Mouse (Mus musculus) CH12.LX (cell line): ENCODE measurements at regions not wholly inside any gene's neighbourhood (a gene's known extent, or its start where the extent isn't known, plus 50 kb on each side); places are given as distances from the start of the nearest gene placed in this dataset.

Source experiments
- DNase-seq: peaks from one replicate; pipeline ENCODE4 v3.0.0-alpha.2; 2013; ENCODE audit errors: extremely low read depth
- H3K27ac ChIP-seq: 2 replicates; pipeline ENCODE4 v1.5.1; 2012; ENCODE audit warnings: low read depth, mild to moderate bottlenecking, control low read depth, moderate library complexity; ENCODE audit not compliant: insufficient read depth
- H3K27me3 ChIP-seq: replicated peaks from 2 replicates; pipeline ENCODE3; 2012; ENCODE audit warnings: inconsistent platforms
- H3K36me3 ChIP-seq, 2 experiments: replicated peaks in 1 of 2; 2 replicates each; pipeline versions ENCODE3 to v1.6.1; 2012; ENCODE audit warnings: inconsistent platforms in 1 of 2, low read length in 1 of 2, mild to moderate bottlenecking in 1 of 2, mixed read lengths in 1 of 2, moderate library complexity in 1 of 2; ENCODE audit not compliant: control insufficient read depth in 1 of 2, insufficient read depth in 1 of 2
- H3K4me1 ChIP-seq, 2 experiments: 2 replicates each; pipeline ENCODE4 v1.6.1; 2012; ENCODE audit warnings: inconsistent platforms in 1 of 2, moderate library complexity in 1 of 2; ENCODE audit not compliant: insufficient read depth in 2 of 2, control insufficient read depth in 1 of 2
- H3K4me2 ChIP-seq: 2 replicates; pipeline ENCODE4 v1.6.1; 2012; ENCODE audit warnings: low read depth, mild to moderate bottlenecking, control low read depth; ENCODE audit not compliant: poor library complexity, insufficient read depth, severe bottlenecking
- H3K4me3 ChIP-seq, 3 experiments: fragments of 150-350 bp in 1 of 3; sonication (generic) in 1 of 3; replicated peaks in 1 of 3; 2 replicates each; pipeline versions ENCODE3 to v1.5.1; 2011 to 2012; ENCODE audit warnings: low read depth in 2 of 3, low read length in 2 of 3, mild to moderate bottlenecking in 2 of 3, moderate library complexity in 2 of 3, control low read depth in 1 of 3, improper control_type of control experiment in 1 of 3, inconsistent platforms in 1 of 3, mixed read lengths in 1 of 3; ENCODE audit not compliant: poor library complexity in 1 of 3
- H3K79me2 ChIP-seq: replicated peaks from 2 replicates; pipeline ENCODE4 v1.6.1; 2012; ENCODE audit warnings: mild to moderate bottlenecking, moderate library complexity; ENCODE audit not compliant: control insufficient read depth, poor library complexity, insufficient read depth, severe bottlenecking; ENCODE audit errors: extremely low read depth
- H3K9ac ChIP-seq: 2 replicates; pipeline ENCODE4 v1.6.1; 2012; ENCODE audit warnings: low read depth, mild to moderate bottlenecking, control low read depth, moderate library complexity; ENCODE audit not compliant: insufficient read depth
- H3K9me3 ChIP-seq: replicated peaks from 2 replicates; pipeline ENCODE3; 2012; ENCODE audit warnings: low read length, inconsistent platforms, mixed read lengths
- CHD1 ChIP-seq: IDR thresholded peaks from 2 replicates; pipeline ENCODE4 v1.6.1; 2012; ENCODE audit warnings: low read depth, low read length, improper control_type of control experiment, inconsistent platforms
- CHD2 ChIP-seq: IDR thresholded peaks from 2 replicates; pipeline ENCODE4 v1.6.1; 2011; ENCODE audit warnings: low read length, improper control_type of control experiment
- CTCF ChIP-seq, 2 experiments: IDR thresholded peaks in 1 of 2; conservative IDR thresholded peaks in 1 of 2; 2 replicates each; pipeline ENCODE4 v1.5.1; 2011 to 2012; ENCODE audit warnings: low read depth in 2 of 2, low read length in 2 of 2, improper control_type of control experiment in 1 of 2, inconsistent platforms in 1 of 2, mild to moderate bottlenecking in 1 of 2, moderate library complexity in 1 of 2
- E2F4 ChIP-seq: IDR thresholded peaks from 2 replicates; pipeline ENCODE4 v1.6.1; 2011; ENCODE audit warnings: low read depth, low read length, improper control_type of control experiment; ENCODE audit not compliant: insufficient replicate concordance
- ELF1 ChIP-seq: IDR thresholded peaks from 2 replicates; pipeline ENCODE4 v1.6.1; 2014; ENCODE audit warnings: low read depth, mild to moderate bottlenecking, inconsistent platforms, low read length, improper control_type of control experiment
- IRF4 ChIP-seq: IDR thresholded peaks from 2 replicates; pipeline ENCODE4 v1.6.1; 2014; ENCODE audit warnings: low read depth, mild to moderate bottlenecking, inconsistent platforms, low read length, improper control_type of control experiment
- JUN ChIP-seq: IDR thresholded peaks from 2 replicates; pipeline ENCODE4 v1.6.1; 2011; ENCODE audit warnings: low read depth, mild to moderate bottlenecking, low read length, improper control_type of control experiment, moderate library complexity; ENCODE audit not compliant: insufficient read depth
- JUND ChIP-seq: conservative IDR thresholded peaks from 2 replicates; pipeline ENCODE4 v1.6.1; 2011; ENCODE audit warnings: low read depth, low read length, improper control_type of control experiment
- KAT2A ChIP-seq: IDR thresholded peaks from 2 replicates; pipeline ENCODE4 v1.6.1; 2012; ENCODE audit warnings: low read length, improper control_type of control experiment, inconsistent platforms; ENCODE audit not compliant: insufficient replicate concordance
- MAZ ChIP-seq: IDR thresholded peaks from 2 replicates; pipeline ENCODE4 v1.6.1; 2012; ENCODE audit warnings: low read depth, mild to moderate bottlenecking, inconsistent platforms, low read length, improper control_type of control experiment, moderate library complexity
- MEF2A ChIP-seq: IDR thresholded peaks from 2 replicates; pipeline ENCODE4 v1.6.1; 2014; ENCODE audit warnings: low read depth, mild to moderate bottlenecking, inconsistent platforms, low read length, improper control_type of control experiment, borderline replicate concordance
- MXI1 ChIP-seq: IDR thresholded peaks from 2 replicates; pipeline ENCODE4 v1.6.1; 2011; ENCODE audit warnings: mild to moderate bottlenecking, low read depth, low read length, improper control_type of control experiment
- NELFE ChIP-seq: IDR thresholded peaks from 2 replicates; pipeline ENCODE4 v1.6.1; 2011; ENCODE audit warnings: low read depth, low read length, improper control_type of control experiment
- PAX5 ChIP-seq: IDR thresholded peaks from 2 replicates; pipeline ENCODE4 v1.6.1; 2012; ENCODE audit warnings: low read length, inconsistent platforms, mixed read lengths
- POLR2AphosphoS2 ChIP-seq: IDR thresholded peaks from 2 replicates; pipeline ENCODE4 v1.6.1; 2011; ENCODE audit warnings: low read depth, low read length, improper control_type of control experiment
- RAD21 ChIP-seq: IDR thresholded peaks from 2 replicates; pipeline ENCODE4 v1.6.1; 2011; ENCODE audit warnings: low read depth, mild to moderate bottlenecking, low read length, improper control_type of control experiment, moderate library complexity
- RCOR1 ChIP-seq: conservative IDR thresholded peaks from 2 replicates; pipeline ENCODE4 v1.6.1; 2012; ENCODE audit warnings: low read depth, mild to moderate bottlenecking, inconsistent platforms, low read length, improper control_type of control experiment
- SIN3A ChIP-seq: IDR thresholded peaks from 2 replicates; pipeline ENCODE4 v1.6.1; 2012; ENCODE audit warnings: low read length, improper control_type of control experiment, inconsistent platforms
- SMC3 ChIP-seq: IDR thresholded peaks from 2 replicates; pipeline ENCODE4 v1.6.1; 2011; ENCODE audit warnings: low read depth, low read length, improper control_type of control experiment
- TCF12 ChIP-seq: IDR thresholded peaks from 2 replicates; pipeline ENCODE4 v1.6.1; 2014; ENCODE audit warnings: low read depth, mild to moderate bottlenecking, inconsistent platforms, low read length, improper control_type of control experiment
- USF2 ChIP-seq: conservative IDR thresholded peaks from 2 replicates; pipeline ENCODE4 v1.6.1; 2011; ENCODE audit warnings: low read depth, low read length, improper control_type of control experiment
- ZC3H11A ChIP-seq: IDR thresholded peaks from 2 replicates; pipeline ENCODE4 v1.6.1; 2012; ENCODE audit warnings: low read depth, mild to moderate bottlenecking, inconsistent platforms, low read length, improper control_type of control experiment
- ZKSCAN1 ChIP-seq: IDR thresholded peaks from 2 replicates; pipeline ENCODE4 v1.6.1; 2012; ENCODE audit warnings: low read depth, inconsistent platforms, low read length, improper control_type of control experiment, borderline replicate concordance
- ZMIZ1 ChIP-seq: IDR thresholded peaks from 2 replicates; pipeline ENCODE4 v1.6.1; 2012; ENCODE audit warnings: low read depth, mild to moderate bottlenecking, inconsistent platforms, low read length, improper control_type of control experiment
- ZNF384 ChIP-seq: IDR thresholded peaks from 2 replicates; pipeline ENCODE4 v1.6.1; 2012; ENCODE audit warnings: low read depth, low read length, improper control_type of control experiment, inconsistent platforms
- dilution Hi-C: fragments of 300-500 bp; cut with MboI; formaldehyde crosslinking; loops from 2 replicates; pipeline ENCODE4 v1.14.3; 2020; ENCODE audit warnings: low sequenced_read_pairs; ENCODE audit not compliant: extremely low pct_unique_long_range_greater_than_20kb, extremely low pct_ligation_motif_present
- in situ Hi-C: fragments of 300-500 bp; cut with MboI; formaldehyde crosslinking; loops from 3 replicates; pipeline ENCODE4 v1.14.3; 2019; ENCODE audit warnings: low sequenced_read_pairs, low pct_ligation_motif_present, low pct_unique_long_range_greater_than_20kb, mixed read lengths

DNA sequence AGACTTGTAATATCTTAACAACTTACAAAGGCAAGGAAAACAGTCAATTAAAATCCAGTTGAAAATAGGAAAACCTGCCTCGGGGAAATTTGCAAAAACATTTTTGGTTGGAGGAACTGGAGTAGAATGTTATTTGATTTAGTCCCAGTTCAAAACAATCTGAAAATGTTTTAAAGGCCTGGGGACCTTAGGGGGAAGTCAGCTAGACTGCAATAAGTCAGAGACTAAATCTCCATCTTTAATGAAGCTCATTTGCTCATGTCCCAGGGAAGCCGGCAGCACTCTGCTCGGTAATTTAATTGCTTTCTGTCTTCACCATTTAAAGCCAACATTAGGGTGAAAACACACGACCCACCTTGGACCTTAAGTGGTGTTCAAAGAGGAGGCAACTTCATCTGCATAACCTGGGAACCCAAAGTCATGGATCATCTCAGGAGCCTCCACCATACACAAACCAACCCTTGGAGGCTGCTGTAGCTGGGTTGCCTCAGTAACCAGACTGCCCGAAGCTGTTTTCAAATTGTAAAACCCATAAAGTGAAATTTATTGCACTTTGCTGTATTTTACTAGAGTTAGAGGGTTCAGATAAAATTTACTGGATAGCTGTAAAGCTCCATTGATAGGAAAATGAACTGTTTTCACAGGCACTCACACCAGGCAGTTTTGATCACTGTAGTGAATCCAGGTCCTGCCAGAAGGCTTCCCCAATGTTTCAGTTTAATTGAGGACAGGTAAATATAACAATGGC, 205.6 kb upstream of the Mpped2 start:
- Histone ChIP-seq H3K4me3 (no peak overlapping the region), H3K4me2 (no peak overlapping the region), H3K9me3 (peaks cover 62% of the 10 kb centered on the region), H3K27ac (no peak overlapping the region), H3K4me1 (no peaks in the 10 kb centered on the region), H3K36me3 (no peaks in the 10 kb centered on the region), H3K79me2 (no peaks in the 10 kb centered on the region), H3K27me3 (no peaks in the 10 kb centered on the region), H3K9ac (no peak overlapping the region)
- dilution Hi-C loops, result no loop called here
- DNase-seq, result no peak
- no peak for TF ChIP-seq SMC3
- TF ChIP-seq PAX5, result no peak
- no peak for TF ChIP-seq POLR2AphosphoS2
- no peak for TF ChIP-seq MAZ
- no peak for TF ChIP-seq MXI1
- TF ChIP-seq ELF1, result no peak
- no peak for TF ChIP-seq KAT2A
- TF ChIP-seq ZC3H11A, result no peak
- no peak for TF ChIP-seq RCOR1
- TF ChIP-seq SIN3A, result no peak
- no peak for TF ChIP-seq ZNF384
- TF ChIP-seq JUN, result no peak
- TF ChIP-seq USF2, result no peak
- no peak for TF ChIP-seq JUND
- in situ Hi-C loops, result no loop called here

- peaks cover 43% of the 10 kb centered on the region for H3K9me3 ChIP-seq
- no peak for TF ChIP-seq CHD1
- TF ChIP-seq ZMIZ1, result no peak
- TF ChIP-seq MAZ, result no peak
- no peak for TF ChIP-seq POLR2AphosphoS2
- TF ChIP-seq NELFE, result no peak
- TF ChIP-seq ZC3H11A, result no peak
- no peak for TF ChIP-seq CTCF (conservative IDR thresholded peaks at IDR 0.05 in 1 of 2, IDR thresholded peaks at IDR 0.05 in 1 of 2; ENCODE audit: low read depth in 2 of 2, low read length in 2 of 2)
- TF ChIP-seq RAD21, result no peak
- no peak for TF ChIP-seq JUN
- no peak for TF ChIP-seq ZKSCAN1
- TF ChIP-seq MEF2A, result no peak
- no peak for TF ChIP-seq E2F4
- no peak for TF ChIP-seq TCF12
- no peak for TF ChIP-seq ELF1
- TF ChIP-seq CHD2, result no peak
- TF ChIP-seq MXI1, result no peak
- no peak for TF ChIP-seq IRF4
- H3K4me3 ChIP-seq, result no peak overlapping the region
- in situ Hi-C loops (no loop called here), dilution Hi-C loops (no loop called here)
- H3K36me3 ChIP-seq, result no peaks in the 10 kb centered on the region
- no peak for DNase-seq
- no peaks in the 10 kb centered on the region for H3K4me1 ChIP-seq
- H3K27ac ChIP-seq, result no peak overlapping the region
- no peak overlapping the region for H3K4me2 ChIP-seq
- no peaks in the 10 kb centered on the region for H3K27me3 ChIP-seq
- H3K79me2 ChIP-seq, result no peaks in the 10 kb centered on the region
- no peak overlapping the region for H3K9ac ChIP-seq
Observed at GRCm38 (mm10) chr2:106498735-106499134, 194.3 kb upstream of the Mpped2 start.
